Mouse (Mus musculus) hindbrain, postnatal 0 days (tissue): ENCODE measurements around the gene Lrrc73. TPM values are rescaled to one million over a fixed set of nuclear protein-coding genes. Genes with fewer than 3 reads are reported as not detected.
A peak's percentile ranks its signal among the peaks of the same experiment; 100 is the strongest.

Source experiments
- ATAC-seq: fragments of 200-750 bp; cut with Nextera tagmentation; 2 replicates; pipeline ENCODE4 v1.8.0; 2017; ENCODE audit warnings: mild to moderate bottlenecking, moderate TSS enrichment, moderate library complexity
- DNase-seq: peaks from one replicate; pipeline ENCODE4 v3.0.0-alpha.2; 2015; ENCODE audit warnings: low spot score
- H3K27ac ChIP-seq: fragments of 300-500 bp; sonication (generic); 2 replicates; pipeline ENCODE4 v1.5.1; 2014; ENCODE audit warnings: mild to moderate bottlenecking
- H3K27me3 ChIP-seq: fragments of 300-500 bp; sonication (generic); 2 replicates; pipeline ENCODE4 v1.6.1; 2014; ENCODE audit warnings: low read length, mixed read lengths; ENCODE audit not compliant: insufficient read depth
- H3K36me3 ChIP-seq: fragments of 300-500 bp; sonication (generic); 2 replicates; pipeline ENCODE4 v1.6.1; 2014; ENCODE audit warnings: low read length, mixed read lengths; ENCODE audit not compliant: insufficient read depth
- H3K4me1 ChIP-seq: fragments of 300-500 bp; sonication (generic); 2 replicates; pipeline ENCODE4 v1.6.1; 2014; ENCODE audit warnings: antibody characterized with exemption, low read length, mixed read lengths; ENCODE audit not compliant: insufficient read depth
- H3K4me2 ChIP-seq: fragments of 300-500 bp; sonication (generic); 2 replicates; pipeline ENCODE4 v1.6.1; 2014; ENCODE audit warnings: low read depth, mild to moderate bottlenecking, low read length, moderate library complexity, mixed read lengths
- H3K4me3 ChIP-seq: fragments of 300-500 bp; sonication (generic); 2 replicates; pipeline ENCODE4 v1.5.1; 2014; ENCODE audit warnings: low read length
- H3K9ac ChIP-seq: fragments of 300-500 bp; sonication (generic); replicated peaks from 2 replicates; pipeline ENCODE4 v1.6.1; 2014; ENCODE audit warnings: mild to moderate bottlenecking, low read length, moderate library complexity, mixed read lengths
- H3K9me3 ChIP-seq: fragments of 300-500 bp; sonication (generic); 2 replicates; pipeline ENCODE4 v1.6.1; 2016; ENCODE audit warnings: low read length, mixed read lengths
- CTCF ChIP-seq: IDR thresholded peaks from 2 replicates; pipeline ENCODE4 v1.5.1; 2016; ENCODE audit warnings: antibody characterized with exemption, control low read depth, low read depth
- WGBS: fragments of 180-500 bp; shearing (Covaris S2); extraction: QIAGEN DNeasy Blood & Tissue Kit; methylation state at CpG from one replicate; pipeline ENCODE4 v1.1.7; 2014; 5-methylcytosine and 5-hydroxymethylcytosine counted together
- polyA plus RNA-seq: library from polyadenylated mRNA; unstranded; fragments of >200 nt; fragmentation: Nextera tagmentation; extraction: Ambion mirVana; gene quantifications from 2 replicates; pipeline ENCODE4 v1.2.1, GENCODE M21; 2015
- total RNA-seq: library from RNA; depleted of rRNA; stranded (reverse); fragments of >200 nt; gene quantifications from 2 replicates; pipeline ENCODE4 v1.2.3, GENCODE M21; 2014

Lrrc73 gene
- total and polyA plus RNA-seq, 2 experiments from 2014 or later, result 27.2 to 54.5 TPM

DNA sequence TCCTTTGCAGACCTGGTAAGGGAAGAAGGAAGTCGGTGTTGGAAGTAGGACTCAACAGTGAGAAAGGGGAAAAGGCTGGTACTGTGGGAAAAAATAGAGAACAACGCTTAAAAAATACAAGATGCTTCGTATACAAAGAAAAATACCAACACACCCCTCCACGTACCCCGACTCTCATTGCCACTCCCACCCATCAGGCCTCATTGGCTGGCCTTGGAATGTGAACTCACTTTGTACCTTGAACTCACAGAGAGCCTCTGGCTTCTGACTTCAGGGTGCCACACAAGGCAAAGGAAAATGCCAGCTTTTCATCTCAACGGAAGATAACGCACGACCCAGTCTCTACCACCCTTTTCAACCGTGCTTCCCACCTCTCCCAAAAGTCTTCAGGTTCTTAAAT is 29.8 kb downstream of the Lrrc73 start:
- no peak for DNase-seq
- H3K27ac ChIP-seq, result no peak overlapping the region
- no peaks in the 10 kb centered on the region for H3K9me3 ChIP-seq
- no peaks in the 10 kb centered on the region; the same call in 1 of the 2 replicates for H3K4me1 ChIP-seq
- TF ChIP-seq CTCF, result no peak
- H3K36me3 ChIP-seq, result peaks cover 4% of the 10 kb centered on the region; the same call in 1 of the 2 replicates
- no peaks in the 10 kb centered on the region for H3K27me3 ChIP-seq
- H3K4me3 ChIP-seq, result peak overlapping the region; percentile 61
- WGBS, result 20% methylated on average over 9 of the region's 9 CpGs
- ATAC-seq, result peak; percentile 63
- H3K4me2 ChIP-seq, result peak overlapping the region; percentile 99
- peak overlapping the region; percentile 56; the same call in 1 of the 2 replicates for H3K9ac ChIP-seq

DNA sequence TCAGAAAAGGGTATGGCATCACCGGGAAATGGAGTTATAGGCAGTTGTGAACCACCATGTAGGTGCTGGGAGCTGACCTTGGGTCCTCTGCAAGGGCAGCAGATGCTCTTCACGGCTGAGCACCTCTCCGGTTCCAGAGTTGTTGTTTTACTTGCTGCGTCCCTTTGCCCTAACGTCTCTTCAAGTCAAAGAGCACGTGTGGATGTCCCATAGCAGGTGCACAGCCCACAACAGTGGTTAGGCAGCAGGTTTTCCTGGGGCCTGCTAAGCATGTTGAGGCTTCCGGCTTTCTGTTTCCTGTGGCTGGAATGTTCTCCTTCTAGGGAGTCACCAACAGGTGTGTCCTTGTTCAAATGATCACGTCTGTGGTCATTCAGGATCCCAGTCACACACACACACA is 30.6 kb downstream of the Lrrc73 start:
- DNase-seq (no peak), ATAC-seq (no peak)
- no peak overlapping the region for H3K4me3 ChIP-seq
- no peak overlapping the region for H3K4me2 ChIP-seq
- H3K4me1 ChIP-seq, result no peaks in the 10 kb centered on the region; the same call in 1 of the 2 replicates
- H3K27ac ChIP-seq, result no peak overlapping the region
- WGBS, result 88% methylated on average over 8 of the region's 8 CpGs
- H3K9me3 ChIP-seq, result no peaks in the 10 kb centered on the region
- peaks cover 4% of the 10 kb centered on the region; the same call in 1 of the 2 replicates for H3K36me3 ChIP-seq
- H3K27me3 ChIP-seq, result no peaks in the 10 kb centered on the region
- TF ChIP-seq CTCF, result no peak
- H3K9ac ChIP-seq, result no peak overlapping the region

DNA sequence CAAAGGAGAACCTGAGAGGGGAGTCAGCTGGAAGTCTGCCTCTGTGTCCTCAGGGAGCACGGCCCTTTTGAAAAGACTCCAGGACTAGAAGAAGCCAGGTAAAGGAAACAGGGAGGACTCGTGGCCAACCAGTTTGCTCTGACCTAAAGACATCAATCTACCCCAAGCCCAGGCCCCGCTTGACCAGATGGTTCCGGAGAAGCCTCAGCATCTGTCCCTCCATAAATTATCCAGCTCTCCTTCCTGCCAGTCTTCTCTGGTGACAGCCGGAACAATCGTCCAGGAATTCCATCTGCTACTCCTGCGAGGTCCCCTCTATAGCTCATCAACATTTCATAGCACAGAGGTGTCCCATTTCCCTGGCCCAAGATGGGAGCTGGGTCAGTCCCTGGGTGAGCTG is 31.3 kb downstream of the Lrrc73 start:
- TF ChIP-seq CTCF, result no peak
- 32% methylated on average over 7 of the region's 7 CpGs for WGBS
- no peak overlapping the region for H3K9ac ChIP-seq
- H3K27ac ChIP-seq, result no peak overlapping the region
- H3K9me3 ChIP-seq, result no peaks in the 10 kb centered on the region
- H3K27me3 ChIP-seq, result no peaks in the 10 kb centered on the region
- H3K4me3 ChIP-seq, result no peak overlapping the region
- ATAC-seq, result no peak
- no peaks in the 10 kb centered on the region for H3K36me3 ChIP-seq
- no peak overlapping the region for H3K4me2 ChIP-seq
- DNase-seq, result no peak
- H3K4me1 ChIP-seq, result no peaks in the 10 kb centered on the region; the same call in 1 of the 2 replicates

DNA sequence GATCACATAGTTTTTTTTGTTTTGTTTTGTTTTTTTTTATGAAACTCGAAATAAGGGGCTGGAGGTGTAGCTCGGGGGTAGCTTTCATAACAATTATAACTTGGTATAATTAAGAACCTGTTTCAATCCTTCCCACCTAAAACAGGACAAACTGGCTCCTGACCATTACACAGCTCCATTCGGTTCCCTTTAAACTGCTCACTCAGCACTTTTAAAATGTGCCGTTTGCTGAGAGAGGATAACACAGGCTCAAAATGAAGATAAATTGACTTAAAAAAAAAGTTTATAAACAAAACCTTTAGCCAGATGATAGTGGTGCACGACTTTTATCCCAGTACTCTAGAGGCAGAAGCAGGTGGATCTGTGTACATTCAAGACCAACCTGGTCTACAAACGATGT is 32.1 kb downstream of the Lrrc73 start:
- no peak overlapping the region for H3K4me2 ChIP-seq
- H3K4me1 ChIP-seq, result no peaks in the 10 kb centered on the region; the same call in 1 of the 2 replicates
- H3K4me3 ChIP-seq, result no peak overlapping the region
- DNase-seq (no peak), ATAC-seq (no peak)
- H3K9ac ChIP-seq, result no peak overlapping the region
- WGBS, result 70% methylated on average over 6 of the region's 6 CpGs
- H3K36me3 ChIP-seq, result no peaks in the 10 kb centered on the region
- no peaks in the 10 kb centered on the region for H3K9me3 ChIP-seq
- no peak overlapping the region for H3K27ac ChIP-seq
- H3K27me3 ChIP-seq, result no peaks in the 10 kb centered on the region
- TF ChIP-seq CTCF, result no peak

DNA sequence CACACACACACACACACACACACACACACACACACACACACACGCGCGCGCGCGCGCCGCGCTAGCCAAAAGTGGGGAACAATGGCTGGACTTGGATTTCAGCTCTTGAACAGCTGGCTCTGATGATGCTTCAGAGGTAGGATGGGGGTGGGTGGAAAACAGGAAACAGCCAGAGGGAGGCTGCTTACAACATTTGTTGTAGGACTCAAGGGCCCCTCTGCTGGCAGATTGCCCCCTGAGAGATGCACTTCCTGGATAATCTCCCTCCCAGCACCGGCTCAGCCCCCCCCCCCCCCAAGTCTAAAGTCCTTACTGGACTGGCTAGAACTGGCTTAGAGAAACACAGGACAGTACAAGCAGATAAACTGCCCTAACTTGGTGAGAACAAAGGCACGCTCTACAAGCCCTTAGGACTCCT is 34.4 kb downstream of the Lrrc73 start:
- Histone ChIP-seq H3K9ac (no peak overlapping the region), H3K27me3 (no peaks in the 10 kb centered on the region), H3K4me1 (no peaks in the 10 kb centered on the region; the same call in 1 of the 2 replicates), H3K4me3 (no peak overlapping the region), H3K36me3 (no peaks in the 10 kb centered on the region), H3K4me2 (no peak overlapping the region), H3K9me3 (no peaks in the 10 kb centered on the region), H3K27ac (no peak overlapping the region)
- DNase-seq (peak; percentile 23), ATAC-seq (no peak; the same call in 1 of the 2 replicates)
- 63% methylated on average over 11 of the region's 11 CpGs for WGBS
- no peak for TF ChIP-seq CTCF

- H3K4me2 ChIP-seq, result peak overlapping the region; percentile 90
- H3K36me3 ChIP-seq, result no peaks in the 10 kb centered on the region
- peak overlapping the region; percentile 69 for H3K4me3 ChIP-seq
- WGBS, result 41% methylated on average over 6 of the region's 6 CpGs
- peaks cover 15% of the 10 kb centered on the region for H3K27me3 ChIP-seq
- H3K4me1 ChIP-seq, result no peaks in the 10 kb centered on the region
- ATAC-seq (no peak), DNase-seq (no peak)
- no peak overlapping the region for H3K9ac ChIP-seq
- H3K27ac ChIP-seq, result peak overlapping the region; percentile 81; the same call in 1 of the 2 replicates
- TF ChIP-seq CTCF, result no peak
- H3K9me3 ChIP-seq, result no peaks in the 10 kb centered on the region
Observed at GRCm38 (mm10) chr17:46296601-46297000, 43.3 kb downstream of the Lrrc73 start.

DNA sequence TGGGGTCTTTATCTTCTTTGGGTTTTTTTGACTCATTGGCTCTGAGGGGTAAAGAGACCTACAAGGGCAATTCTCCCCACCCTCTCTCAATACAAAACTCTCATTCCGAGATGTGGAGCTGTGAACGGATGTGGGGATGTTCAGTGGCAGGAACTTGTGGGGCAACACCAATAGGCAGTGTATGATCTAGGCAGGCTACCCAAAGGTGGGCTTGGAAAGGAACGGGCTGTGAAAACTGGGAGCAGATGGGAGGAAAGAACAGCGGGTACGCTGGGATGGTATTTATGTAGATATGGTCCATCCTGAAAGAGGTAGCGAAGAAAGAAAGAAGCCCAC is 43.7 kb downstream of the Lrrc73 start:
- ATAC-seq, result no peak; the same call in 1 of the 2 replicates

More for the DNA sequence above, 43.7 kb downstream of the Lrrc73 start:
- WGBS, result 10% methylated on average over 6 of the region's 6 CpGs
- TF ChIP-seq CTCF, result no peak
- peak overlapping the region; percentile 85; the same call in 1 of the 2 replicates for H3K9ac ChIP-seq
- no peak for DNase-seq
- peaks cover 15% of the 10 kb centered on the region for H3K27me3 ChIP-seq
- H3K4me3 ChIP-seq, result peak overlapping the region; percentile 69
- H3K36me3 ChIP-seq, result no peaks in the 10 kb centered on the region
- no peaks in the 10 kb centered on the region for H3K4me1 ChIP-seq
- H3K27ac ChIP-seq, result peak overlapping the region; percentile 81
- peak overlapping the region; percentile 90 for H3K4me2 ChIP-seq
- H3K9me3 ChIP-seq, result no peaks in the 10 kb centered on the region
